Mouse (Mus musculus): ENCODE results near the gene Mib2. TPM values are rescaled to one million over a fixed set of nuclear protein-coding genes. Genes with fewer than 3 reads are reported as not detected.

Gene Mib2
- polyA plus RNA-seq, 1 experiment from 2014 or later, result 7.2 TPM

Other genes with a start within 250 kb of the Mib2 start
- gene Tmem52, start 200.1 kb downstream of the Mib2 start, polyA plus RNA-seq (2016; fragmentation: Nextera tagmentation; extraction: Ambion mirVana), result not detected in 2 replicates
- 174 and 177 TPM in 2 replicates for gene Gnb1, start 177.8 kb downstream of the Mib2 start, polyA plus RNA-seq (2016; fragmentation: Nextera tagmentation; extraction: Ambion mirVana)
- gene Nadk, start 106.8 kb downstream of the Mib2 start, polyA plus RNA-seq (2016; fragmentation: Nextera tagmentation; extraction: Ambion mirVana), result 75.9 and 78.0 TPM in 2 replicates
- gene Slc35e2, start 67.8 kb downstream of the Mib2 start, polyA plus RNA-seq (2016; fragmentation: Nextera tagmentation; extraction: Ambion mirVana), result 7.1 and 7.3 TPM in 2 replicates
- gene Cdk11b, start 44.3 kb downstream of the Mib2 start, polyA plus RNA-seq (2016; fragmentation: Nextera tagmentation; extraction: Ambion mirVana), result 41.1 and 45.5 TPM in 2 replicates
- not detected in 2 replicates for gene Gm10563, start 23.8 kb downstream of the Mib2 start, polyA plus RNA-seq (2016; fragmentation: Nextera tagmentation; extraction: Ambion mirVana)
- gene Mmp23, start 15.8 kb downstream of the Mib2 start, polyA plus RNA-seq (2016; fragmentation: Nextera tagmentation; extraction: Ambion mirVana), result 8.1 and 9.2 TPM in 2 replicates
- gene Fndc10, start 25.1 kb upstream of the Mib2 start, polyA plus RNA-seq (2016; fragmentation: Nextera tagmentation; extraction: Ambion mirVana), result 1.9 and 2.0 TPM in 2 replicates
- gene Ssu72, start 35.6 kb upstream of the Mib2 start, polyA plus RNA-seq (2016; fragmentation: Nextera tagmentation; extraction: Ambion mirVana), result 80.8 and 91.2 TPM in 2 replicates
- gene Tmem240, start 65.6 kb upstream of the Mib2 start, polyA plus RNA-seq (2016; fragmentation: Nextera tagmentation; extraction: Ambion mirVana), result 0.17 and 0.24 TPM in 2 replicates
- 101 and 110 TPM in 2 replicates for gene Atad3a, start 91.9 kb upstream of the Mib2 start, polyA plus RNA-seq (2016; fragmentation: Nextera tagmentation; extraction: Ambion mirVana)
- 0.49 and 0.73 TPM in 2 replicates for gene Vwa1, start 105.5 kb upstream of the Mib2 start, polyA plus RNA-seq (2016; fragmentation: Nextera tagmentation; extraction: Ambion mirVana)
- 0.32 TPM in 2 replicates for gene Tmem88b, start 116.7 kb upstream of the Mib2 start, polyA plus RNA-seq (2016; fragmentation: Nextera tagmentation; extraction: Ambion mirVana)
- gene Ankrd65, start 121.2 kb upstream of the Mib2 start, polyA plus RNA-seq (2016; fragmentation: Nextera tagmentation; extraction: Ambion mirVana), result not detected in 2 replicates
- 223 and 228 TPM in 2 replicates for gene Mrpl20, start 133.7 kb upstream of the Mib2 start, polyA plus RNA-seq (2016; fragmentation: Nextera tagmentation; extraction: Ambion mirVana)
- gene Ccnl2, start 143.3 kb upstream of the Mib2 start, polyA plus RNA-seq (2016; fragmentation: Nextera tagmentation; extraction: Ambion mirVana), result 98.8 and 101 TPM in 2 replicates
- gene Aurkaip1, start 162.1 kb upstream of the Mib2 start, polyA plus RNA-seq (2016; fragmentation: Nextera tagmentation; extraction: Ambion mirVana), result 146 and 153 TPM in 2 replicates
- 8.1 and 9.2 TPM in 2 replicates for gene Mxra8, start 170.5 kb upstream of the Mib2 start, polyA plus RNA-seq (2016; fragmentation: Nextera tagmentation; extraction: Ambion mirVana)
- gene Dvl1, start 178.2 kb upstream of the Mib2 start, polyA plus RNA-seq (2016; fragmentation: Nextera tagmentation; extraction: Ambion mirVana), result 10.7 and 12.1 TPM in 2 replicates
- 0.07 and 0.11 TPM in 2 replicates for gene Tas1r3, start 194.2 kb upstream of the Mib2 start, polyA plus RNA-seq (2016; fragmentation: Nextera tagmentation; extraction: Ambion mirVana)
- gene Cptp, start 200.2 kb upstream of the Mib2 start, polyA plus RNA-seq (2016; fragmentation: Nextera tagmentation; extraction: Ambion mirVana), result 10.3 and 10.8 TPM in 2 replicates
- 50.0 and 51.4 TPM in 2 replicates for gene Ints11, start 200.3 kb upstream of the Mib2 start, polyA plus RNA-seq (2016; fragmentation: Nextera tagmentation; extraction: Ambion mirVana)
- gene Pusl1, start 222.6 kb upstream of the Mib2 start, polyA plus RNA-seq (2016; fragmentation: Nextera tagmentation; extraction: Ambion mirVana), result 32.7 and 33.6 TPM in 2 replicates
- gene Acap3, start 222.6 kb upstream of the Mib2 start, polyA plus RNA-seq (2016; fragmentation: Nextera tagmentation; extraction: Ambion mirVana), result 13.4 and 13.6 TPM in 2 replicates